Mouse (Mus musculus): ENCODE data around the gene Amz2. TPM values are rescaled to one million over a fixed set of nuclear protein-coding genes. Genes with fewer than 3 reads are reported as not detected.

Gene Amz2
- 50.5 TPM for polyA plus RNA-seq (2014; fragmentation: Illumina TruSeq; extraction: RNeasy Lipid Tissue Mini Kit (QIAGEN cat#74804))

DNA sequence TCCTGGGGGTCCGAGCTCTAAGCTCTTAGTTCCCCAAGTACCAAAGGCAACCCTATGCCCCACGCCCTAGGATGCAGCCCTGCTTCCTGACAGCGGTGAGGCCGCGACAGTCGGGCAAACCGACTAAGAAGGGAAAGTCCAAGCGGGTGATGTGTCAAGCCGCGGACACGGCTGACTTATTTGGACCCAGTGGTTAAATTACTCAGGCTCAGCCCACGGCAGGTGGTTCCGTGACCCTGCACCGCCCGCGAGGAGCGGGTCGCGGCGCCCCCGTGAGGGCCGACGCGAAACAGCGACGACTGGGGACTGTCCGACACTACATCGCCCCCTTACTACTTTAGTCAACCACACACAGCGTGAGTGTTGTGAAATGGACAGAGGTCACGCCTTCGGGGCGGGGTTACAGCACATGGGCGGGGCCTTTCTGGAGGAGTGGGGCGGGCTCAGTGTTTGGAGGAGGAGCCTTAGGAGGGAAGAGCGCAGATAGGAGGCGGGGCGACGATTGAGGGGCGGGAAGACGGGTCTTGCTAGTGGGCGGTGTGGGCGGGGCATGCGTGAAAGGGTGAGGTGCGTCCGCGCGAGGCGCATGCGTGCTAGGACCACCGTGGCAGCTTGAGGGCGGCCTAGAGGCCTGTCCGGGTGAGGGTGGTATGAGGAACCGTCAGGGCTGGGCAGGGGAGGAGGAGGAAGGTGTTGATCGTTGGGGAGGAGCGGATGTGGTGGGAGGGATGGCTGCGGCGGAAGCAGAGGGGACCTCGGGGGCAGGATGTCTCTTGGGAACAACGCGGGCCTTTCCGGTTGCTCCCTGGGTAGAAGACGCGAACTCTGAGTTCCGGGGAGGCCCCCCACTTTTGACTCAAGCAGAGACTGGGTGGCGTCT lies at the start of gene Amz2:
TSS of gene Amz2 (plus strand) at position 555 of the 880 bp plus-strand sequence.

DNA sequence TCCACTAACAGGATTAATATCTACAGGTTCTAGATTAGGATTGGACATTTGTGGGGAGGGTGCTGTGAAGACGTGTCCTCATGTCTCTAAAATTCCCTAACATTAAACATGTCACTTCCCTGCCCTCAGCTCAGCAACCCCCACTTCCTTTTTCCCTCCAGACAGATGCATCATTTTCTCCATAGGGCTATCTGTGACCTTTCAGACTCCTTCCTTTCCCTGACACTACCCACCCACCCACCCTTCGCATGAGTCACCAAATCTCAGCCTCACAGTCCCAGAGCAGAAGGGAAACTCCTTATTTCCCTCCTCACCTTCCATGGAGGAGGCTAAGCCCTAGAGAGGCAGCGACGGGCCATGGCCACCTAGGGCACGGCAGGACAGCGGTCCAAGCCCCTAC lies 12.1 kb upstream of the Amz2 start, which contains the start of gene 9930022D16Rik:
TSS of gene 9930022D16Rik (plus strand) at position 301 of the 400 bp plus-strand sequence.

DNA sequence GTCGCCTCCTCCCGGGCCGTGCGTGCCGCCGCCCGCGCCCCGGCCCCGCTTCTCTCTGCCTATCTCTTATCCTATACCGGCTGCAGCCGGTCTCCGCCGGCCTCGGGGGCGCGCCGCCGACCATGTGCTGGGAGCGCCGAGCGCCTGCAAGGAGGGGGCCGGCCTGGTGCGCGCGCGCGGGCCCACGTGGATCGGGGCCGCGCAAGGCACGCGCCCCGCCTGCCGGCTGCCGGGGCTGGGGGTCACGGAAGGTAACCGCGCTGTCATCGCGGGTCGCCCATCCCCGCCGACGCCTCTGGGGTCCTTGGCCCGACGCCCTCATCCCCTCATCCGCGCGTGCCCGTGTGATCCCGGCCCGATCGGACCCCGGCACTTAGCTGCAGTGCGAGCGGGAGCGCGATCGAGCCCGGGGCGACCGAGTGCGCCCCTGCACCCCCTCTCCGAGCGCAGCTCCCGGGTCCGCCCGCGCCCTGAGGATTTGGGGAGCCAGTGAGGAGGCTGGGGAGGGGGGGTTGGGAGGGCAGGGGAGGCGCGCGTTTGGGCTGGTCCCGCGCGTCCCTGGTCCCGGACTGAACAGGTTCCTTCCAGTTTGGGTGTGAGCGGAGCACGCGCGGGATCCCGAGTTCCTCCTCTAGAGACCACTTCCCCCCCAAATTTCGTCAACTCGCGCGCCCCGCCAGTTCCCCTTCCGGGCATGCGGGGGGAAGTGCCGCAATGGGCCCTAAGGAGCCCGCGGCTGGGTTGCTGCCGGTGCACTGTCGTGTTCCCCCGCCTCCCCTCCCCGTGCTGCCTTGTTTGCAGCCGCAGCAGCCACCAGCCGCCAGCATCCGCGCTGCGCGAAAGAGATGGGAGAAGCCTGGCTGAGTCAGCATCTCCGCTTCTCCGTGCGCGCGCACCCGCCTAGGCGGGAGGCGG lies 47.7 kb downstream of the Amz2 start, which contains the start of the genes Arsg and Slc16a6:
TSS of gene Arsg (plus strand) at position 204 of the 915 bp plus-strand sequence.
TSS of gene Slc16a6 (minus strand) at position 428 of the 915 bp plus-strand sequence.

Other genes starting within 250 kb of the Amz2 start
- gene Rgs9, start 127.8 kb upstream of the Amz2 start, polyA plus RNA-seq (2014; fragmentation: Illumina TruSeq; extraction: RNeasy Lipid Tissue Mini Kit (QIAGEN cat#74804)) = 0.57 TPM
- gene Gna13, start 63.1 kb upstream of the Amz2 start, polyA plus RNA-seq (2014; fragmentation: Illumina TruSeq; extraction: RNeasy Lipid Tissue Mini Kit (QIAGEN cat#74804)) = 65.8 TPM
- not detected for gene 9930022D16Rik, start 12.0 kb upstream of the Amz2 start, polyA plus RNA-seq (2014; fragmentation: Illumina TruSeq; extraction: RNeasy Lipid Tissue Mini Kit (QIAGEN cat#74804))
- gene Arsg, start 47.4 kb downstream of the Amz2 start, polyA plus RNA-seq (2014; fragmentation: Illumina TruSeq; extraction: RNeasy Lipid Tissue Mini Kit (QIAGEN cat#74804)) = 3.5 TPM
- gene Slc16a6, start 47.7 kb downstream of the Amz2 start, polyA plus RNA-seq (2014; fragmentation: Illumina TruSeq; extraction: RNeasy Lipid Tissue Mini Kit (QIAGEN cat#74804)) = 7.2 TPM
- gene Wipi1, start 186.0 kb downstream of the Amz2 start, polyA plus RNA-seq (2014; fragmentation: Illumina TruSeq; extraction: RNeasy Lipid Tissue Mini Kit (QIAGEN cat#74804)) = 103 TPM
- gene Prkar1a, start 223.5 kb downstream of the Amz2 start, polyA plus RNA-seq (2014; fragmentation: Illumina TruSeq; extraction: RNeasy Lipid Tissue Mini Kit (QIAGEN cat#74804)) = 615 TPM

Measured in ovary, adult 10 weeks (tissue).